Mouse (Mus musculus) erythroid progenitor cell, adult 5-6 weeks (primary cell): ENCODE measurements around the gene Gabbr2. TPM values are rescaled to one million over a fixed set of nuclear protein-coding genes. Genes with fewer than 3 reads are reported as not detected.

ENCODE experiments used
- ATAC-seq: replicated peaks from 2 replicates; pipeline ENCODE4 v1.8.0; 2016; ENCODE audit warnings: moderate number of reproducible peaks, mild to moderate bottlenecking, moderate TSS enrichment, inconsistent platforms; ENCODE audit not compliant: poor library complexity, low FRiP score, severe bottlenecking
- total RNA-seq, 2 experiments: library from RNA; stranded (forward) in 1 of 2; stranded (reverse) in 1 of 2; fragments of 150-400 nt in 1 of 2; fragments of 186-747, 209-891 nt in 1 of 2; gene quantifications; 2 replicates each; pipeline versions ENCODE4 v1.2.3 to v1.2.4; 2015 to 2017; ENCODE audit warnings: low replicate concordance in 2 of 2

Gene Gabbr2
- total RNA-seq, 2 experiments from 2014 or later = 0.38 TPM; not detected in 1

- ATAC-seq = no peak
Observed at GRCm38 (mm10) chr4:46742601-46743000, 249.1 kb downstream of the Gabbr2 start.

DNA sequence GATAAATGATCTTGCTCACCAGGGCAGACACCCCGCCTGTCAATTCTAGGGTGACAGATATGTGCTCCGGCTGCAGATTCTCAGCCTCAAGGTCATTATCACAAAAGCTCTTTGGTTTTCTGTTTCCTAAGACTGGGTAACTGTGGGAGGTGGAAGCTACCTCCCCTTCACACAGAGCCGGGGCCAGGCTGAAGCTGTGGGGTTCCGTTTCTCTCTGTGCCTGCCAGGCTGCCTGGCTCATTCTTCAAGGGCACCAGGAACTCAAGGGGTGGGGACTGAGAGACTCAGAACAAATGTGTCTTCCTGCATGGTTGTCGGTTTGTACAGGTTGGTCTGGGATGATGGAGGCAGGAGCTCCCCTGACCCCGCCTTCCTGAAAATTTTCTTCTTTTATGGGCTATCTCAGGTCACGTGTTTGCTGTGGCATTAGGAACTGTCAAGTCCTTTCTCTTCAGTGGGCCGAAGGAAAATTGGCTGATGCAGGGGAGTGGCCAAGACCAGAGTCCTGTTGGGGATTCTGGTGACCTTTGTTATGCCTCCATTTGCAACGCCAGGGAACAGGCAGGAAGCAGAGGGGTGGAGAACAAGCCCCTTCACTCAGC, 254.7 kb downstream of the Gabbr2 start:
- ATAC-seq = no peak

GRCm38 (mm10) chr4:46734906-46735305, 256.8 kb downstream of the Gabbr2 start:
- no peak for ATAC-seq

- ATAC-seq = no peak
Observed at GRCm38 (mm10) chr4:46731590-46731989, 260.1 kb downstream of the Gabbr2 start.

DNA sequence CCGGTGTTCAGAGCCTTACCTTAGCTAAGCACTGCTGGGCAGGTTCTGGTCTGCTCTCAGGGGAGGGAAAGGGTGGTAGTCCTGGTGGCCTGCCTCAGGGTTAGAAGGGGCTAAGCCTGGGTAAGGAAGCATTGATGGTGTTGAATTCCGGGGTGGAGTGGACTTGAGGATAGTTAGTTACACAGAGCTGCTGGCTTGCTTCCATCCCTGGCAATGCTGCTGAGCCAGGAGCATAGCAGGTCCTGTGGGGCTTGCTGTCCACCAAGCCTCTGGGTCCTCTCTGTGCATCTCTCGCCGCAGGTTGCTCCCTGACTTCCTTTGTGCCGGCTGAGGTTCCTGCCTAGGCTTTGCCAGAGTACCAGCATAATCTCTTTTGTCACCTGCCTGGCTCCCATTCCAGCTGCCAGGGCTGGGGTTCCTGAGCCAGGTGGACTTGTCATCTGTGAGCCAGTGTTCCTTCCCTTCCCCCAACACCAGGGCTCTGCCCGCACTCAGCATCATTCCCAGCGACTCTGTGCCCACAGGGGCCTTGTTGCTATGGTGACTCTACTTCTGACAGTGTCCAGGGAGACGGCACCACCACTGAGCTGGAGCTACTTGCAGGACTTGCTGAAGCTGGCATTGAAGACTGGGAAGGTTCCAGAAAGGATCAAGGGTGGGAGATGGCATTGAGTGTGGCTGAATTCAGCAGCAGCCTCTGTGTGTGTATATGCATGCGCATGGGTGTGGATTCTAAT, 262.2 kb downstream of the Gabbr2 start:
- no peak for ATAC-seq

- no peak for ATAC-seq
Observed at GRCm38 (mm10) chr4:46728231-46728630, 263.4 kb downstream of the Gabbr2 start.

- ATAC-seq = no peak
Observed at GRCm38 (mm10) chr4:46727153-46727552, 264.5 kb downstream of the Gabbr2 start.

GRCm38 (mm10) chr4:46720821-46721557, 270.7 kb downstream of the Gabbr2 start:
- peak; percentile 74 for ATAC-seq

DNA sequence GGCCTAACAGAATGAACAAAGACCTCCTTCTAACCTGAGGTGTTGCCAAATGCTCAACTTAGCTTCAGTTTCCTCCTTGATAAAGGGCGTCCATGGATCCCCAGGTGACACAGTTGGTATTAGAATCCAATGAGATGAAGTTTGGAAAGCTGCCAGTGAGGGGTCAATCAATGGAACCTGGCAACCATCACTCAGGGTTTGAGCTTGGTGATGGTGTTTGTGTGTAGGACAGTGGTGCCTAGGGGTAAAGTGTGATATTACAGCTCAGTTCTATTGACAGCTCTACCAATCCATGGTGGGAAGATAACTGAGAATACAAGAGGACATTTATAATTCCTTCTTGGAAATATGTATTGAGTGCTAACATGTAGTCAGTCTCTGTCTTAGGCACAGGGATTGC, 271.6 kb downstream of the Gabbr2 start:
- no peak for ATAC-seq

GRCm38 (mm10) chr4:46718624-46719023, 273.0 kb downstream of the Gabbr2 start:
- ATAC-seq = no peak

- ATAC-seq = no peak
Observed at GRCm38 (mm10) chr4:46717156-46717555, 274.5 kb downstream of the Gabbr2 start.

DNA sequence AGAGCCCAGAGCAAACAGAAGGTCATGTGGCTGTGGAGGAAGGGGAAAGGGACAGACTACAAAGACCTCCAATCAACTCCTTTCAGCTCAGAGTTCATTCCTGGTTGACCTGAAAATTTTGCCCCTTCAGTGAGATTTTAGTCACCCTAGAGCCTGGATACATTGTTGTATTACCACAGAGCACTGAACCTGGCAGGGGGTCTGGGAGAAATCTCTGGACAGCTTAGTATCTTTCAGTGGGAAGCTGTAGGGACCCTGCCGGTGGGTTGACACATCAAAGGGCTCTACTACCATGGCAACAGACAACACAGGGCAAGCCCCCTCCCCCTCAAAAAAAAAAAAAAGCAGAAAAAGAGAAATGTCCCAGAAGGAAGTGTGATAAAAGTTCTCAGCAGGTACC, 275.3 kb downstream of the Gabbr2 start:
- ATAC-seq = no peak

GRCm38 (mm10) chr4:46710523-46710922, 281.1 kb downstream of the Gabbr2 start:
- ATAC-seq = no peak

DNA sequence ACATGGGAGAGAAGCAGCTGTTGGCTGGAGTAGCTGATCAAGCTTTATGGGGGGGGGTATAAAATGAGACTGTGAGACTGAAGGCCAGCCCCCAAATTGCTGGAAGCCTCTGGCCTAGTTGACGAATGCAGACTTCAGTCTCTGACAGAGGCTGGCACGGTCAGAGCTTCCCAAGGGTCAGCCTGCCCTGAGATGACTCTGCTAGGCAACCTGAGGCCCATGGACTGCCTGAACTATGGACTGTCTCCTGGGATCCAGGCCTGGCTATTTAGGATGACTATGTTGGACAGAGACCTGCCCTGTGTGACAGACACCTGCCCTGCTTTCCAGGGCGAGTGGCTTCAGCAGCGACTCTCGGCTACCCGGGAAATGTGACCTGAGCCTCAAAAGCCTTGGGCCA, 281.7 kb downstream of the Gabbr2 start:
- no peak for ATAC-seq

DNA sequence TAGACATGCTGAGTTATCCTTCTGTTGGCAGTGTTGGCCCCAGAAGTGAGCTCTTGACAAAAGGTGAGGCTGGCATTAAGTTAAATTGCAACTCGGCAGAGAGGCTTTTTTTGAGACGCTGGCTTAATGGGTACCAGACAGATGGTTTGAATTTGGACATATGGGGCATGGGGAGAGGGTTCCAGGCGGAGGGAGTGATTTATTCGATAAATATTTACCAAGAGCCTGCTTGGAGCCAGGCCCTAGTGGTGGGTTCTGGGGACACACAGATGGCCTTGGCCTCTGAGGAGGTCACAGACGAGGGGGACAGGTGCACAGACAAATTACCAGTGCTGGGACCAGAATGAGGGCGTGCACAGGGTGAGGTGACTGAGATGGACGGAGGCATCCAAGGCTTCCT, 282.2 kb downstream of the Gabbr2 start:
- no peak for ATAC-seq

DNA sequence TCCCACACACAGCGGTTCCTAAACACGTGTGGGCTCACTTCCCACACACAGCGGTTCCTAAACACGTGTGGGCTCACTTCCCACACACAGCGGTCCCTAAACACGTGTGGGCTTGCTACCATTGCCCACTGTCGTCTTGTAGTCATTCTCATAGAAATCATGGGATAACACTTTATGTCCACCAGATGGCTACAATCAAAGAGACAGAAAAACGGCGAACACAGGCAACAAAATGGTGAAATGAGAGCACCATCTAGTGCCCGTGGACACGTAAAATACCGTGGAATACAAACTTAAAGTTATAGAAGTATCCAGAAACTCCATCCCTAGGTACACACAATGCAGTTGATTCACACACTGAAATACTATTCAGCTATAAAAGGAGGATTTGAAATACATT, 285.9 kb downstream of the Gabbr2 start:
- no peak for ATAC-seq

GRCm38 (mm10) chr4:46703146-46703545, 288.5 kb downstream of the Gabbr2 start:
- ATAC-seq = no peak

DNA sequence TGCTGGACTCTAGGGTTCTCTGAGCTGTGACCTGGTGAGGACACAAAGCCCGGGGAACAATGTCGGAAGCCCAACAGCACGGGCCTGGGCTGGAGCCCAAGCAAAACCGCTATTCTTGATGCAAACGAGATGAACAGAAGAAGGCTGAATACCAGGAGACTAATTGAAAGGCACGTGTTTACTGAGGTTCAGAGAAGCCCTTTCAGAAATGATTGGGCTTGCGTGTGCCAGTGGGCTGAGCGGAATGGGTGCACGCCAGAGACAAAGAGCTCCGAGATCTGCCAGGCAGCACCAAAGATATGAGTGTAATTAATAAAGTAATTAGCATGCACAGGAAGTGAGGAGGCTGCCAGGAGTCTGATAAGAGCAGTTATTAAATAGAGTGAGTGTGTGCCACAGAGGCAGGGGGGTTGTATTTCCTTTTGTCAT, 291.4 kb downstream of the Gabbr2 start:
- no peak for ATAC-seq

- ATAC-seq = no peak
Observed at GRCm38 (mm10) chr4:46696467-46696866, 295.2 kb downstream of the Gabbr2 start.

- ATAC-seq = no peak
Observed at GRCm38 (mm10) chr4:46690565-46690964, 301.1 kb downstream of the Gabbr2 start.

- no peak for ATAC-seq
Observed at GRCm38 (mm10) chr4:46690023-46690420, 301.7 kb downstream of the Gabbr2 start.
